Mouse (Mus musculus): Measurements from ENCODE around the gene Zfp760. TPM values are rescaled to one million over a fixed set of nuclear protein-coding genes. Genes with fewer than 3 reads are reported as not detected.
A peak's percentile ranks its signal among the peaks of the same experiment; 100 is the strongest.
"Not testable (repeated sequence)": the region's sequence is repeated elsewhere in the genome, so short reads cannot be mapped to it uniquely, and the experiment has no call there.

The Zfp760 gene
- polyA plus RNA-seq (2015; fragmentation: Nextera tagmentation; extraction: Ambion mirVana): 14.4 and 17.8 TPM in 2 replicates

GRCm38 (mm10) chr17:21707343-21707996, at the start of gene Zfp760:
TSS of gene Zfp760 (plus strand) at chr17:21707741.
- 4% methylated on average over 26 of the region's 26 CpGs for WGBS
- no peaks in the 10 kb centered on the region for H3K9me3 ChIP-seq
- peak within 1 kb of the TSS; percentile 84 for H3K9ac ChIP-seq
- peaks cover 9% of the 10 kb centered on the region for H3K4me1 ChIP-seq
- H3K27me3 ChIP-seq: no peaks in the 10 kb centered on the region
- H3K4me2 ChIP-seq: peak within 1 kb of the TSS; percentile 59
- peak within 1 kb of the TSS; percentile 93 for H3K27ac ChIP-seq
- peak within 1 kb of the TSS; percentile 74 for H3K4me3 ChIP-seq
- peaks cover 15% of the 10 kb centered on the region for H3K36me3 ChIP-seq
- peak; percentile 98 for ATAC-seq (ENCODE audit: insufficient number of reproducible peaks, insufficient read depth, low FRiP score, low TSS enrichment, low read depth)

DNA sequence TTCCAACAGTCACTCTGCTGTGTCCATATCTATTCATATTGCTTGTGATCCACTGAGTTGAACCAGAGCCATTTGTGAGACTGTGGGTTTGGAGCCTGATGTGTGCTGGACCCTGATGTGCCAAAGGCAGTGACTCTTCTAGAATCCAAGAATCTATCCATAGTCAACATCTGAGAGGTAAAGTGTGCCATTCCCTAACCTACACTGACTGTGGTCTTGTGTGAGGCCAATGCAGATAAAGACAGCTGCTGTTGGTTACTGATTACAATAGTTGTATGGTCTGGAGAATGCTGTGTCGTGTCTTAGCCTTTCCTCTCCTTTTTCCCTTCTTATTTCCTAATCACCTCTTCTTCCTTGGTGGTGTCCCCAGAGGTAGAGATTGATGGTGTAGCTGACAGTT, 28.7 kb upstream of the Zfp760 start:
- 11% methylated on average over 1 of the region's 1 CpGs for WGBS
- H3K4me1 ChIP-seq; H3K4me2 ChIP-seq; H3K9ac ChIP-seq; ATAC-seq (ENCODE audit: insufficient number of reproducible peaks, insufficient read depth, low FRiP score, low TSS enrichment, low read depth); H3K27me3 ChIP-seq; H3K9me3 ChIP-seq; H3K4me3 ChIP-seq; H3K36me3 ChIP-seq; H3K27ac ChIP-seq: not testable (repeated sequence)

- WGBS: 6% methylated on average over 9 of the region's 9 CpGs
- peak overlapping the region; percentile 63 for H3K4me2 ChIP-seq
These were observed 28.1 kb upstream of the Zfp760 start for GRCm38 (mm10) chr17:21679273-21680018.

GRCm38 (mm10) chr17:21680019-21680376, 27.5 kb upstream of the Zfp760 start:
- H3K4me1 ChIP-seq, H3K27me3 ChIP-seq, H3K36me3 ChIP-seq, H3K9me3 ChIP-seq: not testable (repeated sequence)
- H3K4me2 ChIP-seq: peak overlapping the region; percentile 63
- H3K4me3 ChIP-seq: peak overlapping the region; percentile 50
- WGBS: 0% methylated on average over 10 of the region's 10 CpGs
- ATAC-seq (ENCODE audit: insufficient number of reproducible peaks, insufficient read depth, low FRiP score, low TSS enrichment, low read depth): peak; percentile 90
- peak overlapping the region; percentile 62; the same call in 1 of the 2 replicates for H3K27ac ChIP-seq
- H3K9ac ChIP-seq: peak overlapping the region; percentile 61

More at GRCm38 (mm10) chr17:21679273-21680018, 28.1 kb upstream of the Zfp760 start:
- Histone ChIP-seq H3K36me3 (peaks cover under 1% of the 10 kb centered on the region; the same call in 1 of the 2 replicates), H3K9ac (peak overlapping the region; percentile 61), H3K4me1 (no peaks in the 10 kb centered on the region), H3K9me3 (no peaks in the 10 kb centered on the region), H3K4me3 (peak overlapping the region; percentile 50), H3K27ac (peak overlapping the region; percentile 62; the same call in 1 of the 2 replicates), H3K27me3 (no peaks in the 10 kb centered on the region)
- ATAC-seq (ENCODE audit: insufficient number of reproducible peaks, insufficient read depth, low FRiP score, low TSS enrichment, low read depth): peak; percentile 97

DNA sequence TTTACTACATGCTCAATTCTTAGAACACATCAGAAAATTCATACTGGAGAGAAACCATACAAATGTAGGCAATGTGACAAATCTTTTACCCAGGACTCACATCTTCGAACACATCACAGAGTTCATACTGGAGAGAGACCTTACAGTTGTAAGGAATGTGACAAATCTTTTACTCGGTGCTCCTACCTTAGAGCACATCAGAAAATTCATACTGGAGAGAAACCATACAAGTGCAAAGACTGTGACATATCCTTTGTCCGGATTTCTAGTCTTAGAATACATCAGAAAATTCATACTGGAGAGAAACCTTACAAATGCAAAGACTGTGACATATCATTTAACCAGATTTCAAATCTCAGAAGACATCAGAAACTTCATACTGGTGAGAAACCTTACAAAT, 16.0 kb upstream of the Zfp760 start, which contains the start of gene Gm10226:
Gm10226 (plus strand) TSS at position 301 of the 400 bp plus-strand sequence.
- H3K9ac ChIP-seq: no peak within 1 kb of the TSS
- no peak within 1 kb of the TSS for H3K4me3 ChIP-seq
- H3K27ac ChIP-seq: no peak within 1 kb of the TSS
- H3K4me1 ChIP-seq: no peaks in the 10 kb centered on the region
- ATAC-seq (ENCODE audit: insufficient number of reproducible peaks, insufficient read depth, low FRiP score, low TSS enrichment, low read depth): no peak
- no peaks in the 10 kb centered on the region for H3K9me3 ChIP-seq
- H3K4me2 ChIP-seq: no peak within 1 kb of the TSS
- 84% methylated on average over 3 of the region's 3 CpGs for WGBS
- no peaks in the 10 kb centered on the region for H3K27me3 ChIP-seq
- H3K36me3 ChIP-seq: peaks cover 29% of the 10 kb centered on the region

DNA sequence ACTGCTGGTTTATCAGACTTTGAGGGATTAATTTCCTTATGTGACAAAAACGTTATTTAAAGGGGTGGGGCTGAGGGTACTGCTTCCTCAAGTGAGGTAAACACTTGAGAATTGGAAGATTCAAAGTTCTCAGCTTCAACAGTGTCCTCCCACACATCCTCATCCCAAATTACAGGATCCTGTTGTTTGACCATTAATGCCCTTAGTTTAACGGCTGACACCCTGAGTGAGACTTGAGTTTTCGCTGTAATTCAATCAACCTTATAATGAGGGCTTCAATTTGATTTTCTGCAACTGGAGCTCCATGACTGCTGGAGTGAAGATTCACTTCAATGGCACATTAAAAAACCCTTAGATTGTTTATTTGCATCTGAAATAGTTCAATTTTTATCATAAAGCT, 14.2 kb upstream of the Zfp760 start:
- H3K9ac ChIP-seq: no peak overlapping the region
- H3K27ac ChIP-seq: no peak overlapping the region
- no peaks in the 10 kb centered on the region for H3K4me1 ChIP-seq
- 78% methylated on average over 3 of the region's 3 CpGs for WGBS
- ATAC-seq (ENCODE audit: insufficient number of reproducible peaks, insufficient read depth, low FRiP score, low TSS enrichment, low read depth): no peak
- H3K27me3 ChIP-seq: no peaks in the 10 kb centered on the region
- no peak overlapping the region for H3K4me2 ChIP-seq
- H3K4me3 ChIP-seq: no peak overlapping the region
- H3K36me3 ChIP-seq: peaks cover 29% of the 10 kb centered on the region
- H3K9me3 ChIP-seq: no peaks in the 10 kb centered on the region

DNA sequence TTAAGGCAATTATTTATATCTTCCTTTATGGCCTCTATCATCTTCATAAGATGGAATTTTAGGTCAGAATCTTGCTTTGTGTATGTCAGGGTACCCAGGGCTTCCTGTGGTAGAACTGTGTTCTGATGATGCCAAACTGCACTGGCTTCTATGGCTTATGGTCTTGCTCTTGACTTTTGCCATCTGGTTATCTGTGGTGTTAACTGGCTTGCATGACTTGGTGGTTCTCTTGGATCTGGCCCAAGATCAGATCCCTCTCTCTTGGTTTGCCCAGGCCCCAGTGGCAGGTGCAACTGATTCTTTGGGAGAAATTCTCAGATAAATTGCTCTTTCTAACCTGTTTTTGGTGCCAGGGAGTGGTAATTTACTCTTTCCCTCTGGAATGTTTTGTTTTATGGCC, 11.5 kb upstream of the Zfp760 start:
- no peak for ATAC-seq (ENCODE audit: insufficient number of reproducible peaks, insufficient read depth, low FRiP score, low TSS enrichment, low read depth)
- H3K27ac ChIP-seq: no peak overlapping the region

GRCm38 (mm10) chr17:21702281-21703240, 5.0 kb upstream of the Zfp760 start:
- no peak overlapping the region for H3K4me2 ChIP-seq
- 50% methylated on average over 5 of the region's 5 CpGs for WGBS
- H3K9me3 ChIP-seq: no peaks in the 10 kb centered on the region
- H3K27me3 ChIP-seq: no peaks in the 10 kb centered on the region
- H3K9ac ChIP-seq: no peak overlapping the region
- H3K36me3 ChIP-seq: no peaks in the 10 kb centered on the region
- H3K4me1 ChIP-seq: no peaks in the 10 kb centered on the region
- H3K4me3 ChIP-seq: no peak overlapping the region
- no peak for ATAC-seq (ENCODE audit: insufficient number of reproducible peaks, insufficient read depth, low FRiP score, low TSS enrichment, low read depth)
- H3K27ac ChIP-seq: no peak overlapping the region

More for the DNA sequence above, 11.5 kb upstream of the Zfp760 start:
- Histone ChIP-seq H3K36me3 (peaks cover 10% of the 10 kb centered on the region), H3K4me2 (no peak overlapping the region), H3K4me1 (no peaks in the 10 kb centered on the region), H3K9ac (no peak overlapping the region), H3K4me3 (no peak overlapping the region), H3K9me3 (no peaks in the 10 kb centered on the region), H3K27me3 (no peaks in the 10 kb centered on the region)

- no peak overlapping the region for H3K27ac ChIP-seq
- no peaks in the 10 kb centered on the region for H3K27me3 ChIP-seq
- no peaks in the 10 kb centered on the region for H3K9me3 ChIP-seq
- 78% methylated on average over 1 of the region's 1 CpGs for WGBS
- H3K4me2 ChIP-seq: no peak overlapping the region
- H3K4me1 ChIP-seq: peaks cover 2% of the 10 kb centered on the region
- no peak overlapping the region for H3K4me3 ChIP-seq
- no peaks in the 10 kb centered on the region for H3K36me3 ChIP-seq
- no peak overlapping the region for H3K9ac ChIP-seq
- ATAC-seq (ENCODE audit: insufficient number of reproducible peaks, insufficient read depth, low FRiP score, low TSS enrichment, low read depth): no peak
These were observed 4.1 kb upstream of the Zfp760 start for GRCm38 (mm10) chr17:21703414-21703813.

DNA sequence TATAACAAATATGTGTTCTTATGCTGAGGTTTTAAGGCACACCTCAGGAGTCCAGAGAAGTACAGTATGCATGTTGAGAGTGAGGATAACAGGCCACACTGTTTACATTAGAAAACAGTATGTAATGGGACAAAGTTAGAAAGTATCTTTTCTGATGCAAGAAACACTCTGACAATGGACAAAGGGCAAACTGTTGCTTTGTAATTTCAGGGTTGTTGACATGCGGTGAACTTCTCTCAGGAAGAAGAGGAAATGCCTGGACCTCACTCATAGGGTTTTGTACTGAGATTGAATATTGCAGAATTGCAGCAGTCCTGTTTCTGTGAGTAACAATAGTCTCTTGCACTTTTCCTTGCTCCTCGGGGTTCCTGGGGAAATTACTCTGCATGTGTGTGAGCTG, 860 bp downstream of the Zfp760 start:
- WGBS: 30% methylated on average over 2 of the region's 2 CpGs
- H3K9me3 ChIP-seq: no peaks in the 10 kb centered on the region
- peak overlapping the region; percentile 62 for H3K9ac ChIP-seq
- H3K4me2 ChIP-seq: peak overlapping the region; percentile 59
- ATAC-seq (ENCODE audit: insufficient number of reproducible peaks, insufficient read depth, low FRiP score, low TSS enrichment, low read depth): no peak
- H3K4me3 ChIP-seq: peak overlapping the region; percentile 74
- peaks cover 9% of the 10 kb centered on the region for H3K4me1 ChIP-seq
- no peaks in the 10 kb centered on the region for H3K27me3 ChIP-seq
- H3K27ac ChIP-seq: no peak overlapping the region
- peaks cover 18% of the 10 kb centered on the region for H3K36me3 ChIP-seq

DNA sequence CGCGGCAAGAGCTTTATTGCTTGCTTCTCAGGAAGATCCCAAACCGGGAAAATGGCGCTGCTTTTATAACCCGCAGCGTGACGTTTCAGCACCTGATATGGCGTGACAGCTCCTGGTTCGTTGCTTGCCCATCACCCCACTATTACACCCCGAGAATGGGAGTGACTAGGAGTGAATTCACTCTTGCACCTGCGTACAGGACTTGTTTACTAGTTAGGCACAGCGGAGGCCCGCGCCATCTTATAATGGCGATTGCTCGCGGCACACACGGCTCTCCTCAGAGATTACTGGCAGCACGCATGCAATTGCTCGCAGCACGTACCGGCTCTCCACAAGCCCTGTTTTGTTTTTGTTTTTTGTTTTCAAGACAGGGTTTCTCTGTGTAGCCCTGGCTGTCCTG, 23.0 kb downstream of the Zfp760 start, which contains the start of gene Zfp229:
Zfp229 (plus strand) TSS at position 301 of the 400 bp plus-strand sequence.
- H3K36me3 ChIP-seq; H3K9ac ChIP-seq; H3K4me2 ChIP-seq; H3K27ac ChIP-seq; ATAC-seq (ENCODE audit: insufficient number of reproducible peaks, insufficient read depth, low FRiP score, low TSS enrichment, low read depth); H3K4me1 ChIP-seq; H3K9me3 ChIP-seq; H3K27me3 ChIP-seq; H3K4me3 ChIP-seq: not testable (repeated sequence)
- WGBS: 95% methylated on average over 14 of the region's 22 CpGs

Measured in embryonic facial prominence, embryonic 13.5 days (tissue).